Mouse (Mus musculus): ENCODE measurements around the gene Set.
"Not testable (repeated sequence)": the region's sequence is repeated elsewhere in the genome, so short reads cannot be mapped to it uniquely, and the experiment has no call there.

The Set gene

DNA sequence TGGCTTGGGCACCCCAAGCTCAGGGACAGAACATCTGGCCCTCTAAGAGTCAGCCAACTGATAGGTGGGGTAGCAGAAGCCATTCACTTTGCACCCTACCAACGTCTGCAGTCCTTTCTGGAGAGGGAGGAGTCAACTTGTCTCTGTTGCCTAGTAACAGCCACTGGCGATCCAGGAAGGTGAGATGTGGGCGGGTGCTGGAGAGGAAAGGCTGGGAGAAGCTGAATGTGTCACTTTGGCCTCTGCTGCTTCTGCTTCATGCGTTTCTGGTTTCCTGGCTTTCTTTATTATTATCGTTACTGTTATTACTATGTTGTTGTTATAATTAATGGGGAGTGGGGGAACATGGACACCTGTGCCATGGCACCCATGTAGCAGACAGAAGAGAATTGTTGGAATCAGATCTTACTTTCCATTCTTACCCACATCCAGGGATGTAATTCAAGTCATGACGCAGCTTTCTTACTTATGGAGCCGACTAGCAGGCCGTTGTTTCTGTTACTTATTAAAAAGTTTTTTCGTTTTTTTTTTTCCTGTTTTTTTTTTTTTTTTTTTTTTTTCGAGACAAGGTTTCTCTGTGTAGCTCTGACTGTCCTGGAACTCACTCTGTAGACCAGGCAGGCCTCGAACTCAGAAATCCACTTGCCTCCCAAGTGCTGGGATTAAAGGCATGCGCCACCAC, at the start of gene Set:
Set (plus strand) TSS at position 156 of the 682 bp plus-strand sequence.
- DNase-seq (ENCODE audit: low spot score in 2 of 2): no peak

DNA sequence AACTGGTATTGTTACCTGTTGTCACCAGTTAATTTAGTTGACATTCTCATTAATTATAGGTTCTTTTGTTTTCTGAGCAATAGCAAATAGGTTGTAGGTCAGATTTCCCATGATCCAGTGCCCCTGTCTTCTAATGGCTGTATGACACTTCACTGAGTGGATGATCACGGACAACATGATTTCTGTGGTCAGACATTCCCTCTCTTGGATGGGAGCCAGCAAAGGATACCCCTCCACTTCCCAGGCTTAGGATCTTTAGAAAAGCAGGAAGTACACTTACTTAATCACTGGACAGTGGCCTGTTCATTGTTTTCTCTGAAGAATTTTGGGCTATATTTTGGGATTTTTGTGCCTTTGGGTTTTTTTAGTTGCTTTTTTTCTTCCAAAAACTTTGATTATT, 48.1 kb upstream of the Set start:
- DNase-seq (ENCODE audit: low spot score in 2 of 2): no peak

DNA sequence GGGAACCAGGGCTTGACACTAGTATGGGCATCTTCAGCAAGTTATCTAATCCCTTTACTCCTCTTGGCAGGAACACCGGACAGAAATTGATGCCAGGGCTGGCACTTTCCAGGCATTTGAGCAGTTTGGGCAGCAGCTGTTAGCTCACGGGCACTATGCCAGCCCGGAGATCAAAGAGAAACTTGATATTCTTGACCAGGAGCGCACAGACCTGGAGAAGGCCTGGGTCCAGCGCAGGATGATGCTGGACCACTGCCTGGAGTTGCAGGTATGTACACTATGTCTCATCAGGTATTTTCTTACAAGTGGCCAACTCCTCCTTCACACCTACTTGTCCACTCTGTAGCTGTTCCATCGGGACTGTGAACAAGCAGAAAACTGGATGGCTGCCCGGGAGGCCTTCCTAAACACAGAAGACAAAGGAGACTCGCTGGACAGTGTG, 46.3 kb upstream of the Set start:
- no peak for DNase-seq (ENCODE audit: low spot score in 2 of 2)

DNA sequence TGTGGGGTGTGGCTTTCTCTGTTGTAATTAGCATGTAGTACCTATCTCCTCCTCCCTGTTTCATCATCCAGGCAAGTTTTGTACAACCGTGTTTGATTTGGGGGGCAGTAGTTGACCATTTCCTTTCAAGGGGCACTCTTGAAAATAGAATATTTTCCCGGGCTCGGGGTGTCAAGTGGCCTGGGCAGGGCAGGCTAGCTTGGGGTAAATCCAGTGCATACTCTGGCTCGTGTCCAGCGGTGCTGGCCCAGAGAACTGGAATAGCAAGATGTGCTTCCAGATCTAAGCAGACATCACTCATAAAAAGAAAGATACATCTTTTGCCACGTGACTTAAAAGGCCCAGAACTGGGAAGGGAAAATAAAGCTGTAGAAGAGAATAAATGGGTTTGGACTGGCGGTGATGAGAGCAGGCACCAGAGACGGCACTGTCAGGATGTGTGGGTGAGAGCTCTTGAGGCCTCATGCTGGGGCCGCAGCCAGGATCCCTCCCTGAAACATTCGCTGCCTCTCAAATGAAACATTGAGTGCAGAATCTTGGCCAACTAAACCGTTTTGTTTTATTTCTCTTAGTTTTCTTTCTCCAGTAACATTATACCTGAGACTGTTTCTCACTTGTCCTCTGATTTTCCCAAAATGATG, 42.7 kb upstream of the Set start:
- DNase-seq (ENCODE audit: low spot score in 2 of 2): no peak

- DNase-seq (ENCODE audit: low spot score in 2 of 2): no peak
These were observed 31.7 kb upstream of the Set start for GRCm38 (mm10) chr2:30025454-30025853.

DNA sequence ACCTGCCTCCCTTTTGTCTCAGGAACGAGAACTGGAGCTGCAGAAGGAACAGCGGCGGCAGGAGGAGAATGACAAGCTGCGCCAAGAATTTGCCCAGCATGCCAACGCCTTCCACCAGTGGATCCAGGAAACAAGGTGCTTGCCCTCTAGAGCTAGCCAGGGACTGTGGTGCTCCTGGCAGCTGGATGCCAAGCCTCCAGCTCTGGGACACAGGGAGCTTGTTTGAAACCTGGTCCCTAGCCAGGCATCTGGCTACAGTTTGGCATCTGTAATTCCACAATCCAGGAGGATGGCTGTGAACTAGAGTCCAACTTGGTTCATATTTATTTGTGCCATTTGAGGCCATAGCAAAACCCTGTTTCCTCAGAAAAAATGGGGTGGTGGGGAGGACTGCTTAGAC, 30.2 kb upstream of the Set start:
- no peak for DNase-seq (ENCODE audit: low spot score in 2 of 2)

- DNase-seq (ENCODE audit: low spot score in 2 of 2): no peak
These were observed 24.8 kb upstream of the Set start for GRCm38 (mm10) chr2:30032244-30032846.

DNA sequence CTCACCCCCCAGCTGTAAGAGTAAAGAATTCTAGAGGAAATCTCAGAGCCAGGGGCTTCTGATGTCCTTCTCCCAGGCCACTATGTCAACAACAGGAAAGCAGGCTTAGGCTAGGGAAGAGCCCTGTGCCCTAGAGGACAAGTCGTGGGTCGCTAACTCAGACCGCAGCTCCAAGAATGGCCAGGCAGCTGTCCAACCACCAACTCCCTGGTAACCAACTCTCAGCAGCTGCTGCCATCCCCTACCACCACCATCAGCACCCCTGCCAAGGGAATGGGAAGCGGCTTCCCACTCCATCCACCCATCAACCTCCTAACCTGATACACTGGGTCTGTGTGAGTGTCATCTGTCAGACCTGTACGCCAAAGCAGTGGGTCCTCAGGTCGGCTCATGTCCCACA, 24.2 kb upstream of the Set start:
- no peak for DNase-seq (ENCODE audit: low spot score in 2 of 2)

- no peak for DNase-seq (ENCODE audit: low spot score in 2 of 2)
These were observed 19.4 kb upstream of the Set start for GRCm38 (mm10) chr2:30037762-30038161.

- no peak for DNase-seq (ENCODE audit: low spot score in 2 of 2)
These were observed 18.8 kb upstream of the Set start for GRCm38 (mm10) chr2:30038370-30038769.

DNA sequence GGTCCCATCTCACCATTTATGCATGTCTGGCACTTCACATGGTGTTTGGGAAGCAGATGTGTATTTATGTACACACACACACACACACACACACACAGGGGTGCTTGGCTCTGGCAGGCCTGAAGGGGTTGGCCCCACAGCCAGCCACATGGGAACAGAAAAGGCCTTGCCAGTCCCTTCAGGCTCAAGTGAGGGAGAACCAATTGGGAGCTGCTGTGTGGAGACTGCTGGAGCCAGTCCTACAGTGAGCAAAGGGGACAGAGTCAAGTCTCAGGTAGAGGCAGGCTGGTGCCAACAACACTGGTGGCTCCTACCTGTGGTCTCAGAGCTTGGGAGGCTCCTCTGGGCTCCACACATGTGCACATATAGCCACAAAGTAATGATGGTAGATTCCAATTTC, 17.5 kb upstream of the Set start:
- no peak for DNase-seq (ENCODE audit: low spot score in 2 of 2)

GRCm38 (mm10) chr2:30042445-30042844, 14.7 kb upstream of the Set start:
- peak; percentile 68 to 88 for DNase-seq (ENCODE audit: low spot score in 2 of 2)

DNA sequence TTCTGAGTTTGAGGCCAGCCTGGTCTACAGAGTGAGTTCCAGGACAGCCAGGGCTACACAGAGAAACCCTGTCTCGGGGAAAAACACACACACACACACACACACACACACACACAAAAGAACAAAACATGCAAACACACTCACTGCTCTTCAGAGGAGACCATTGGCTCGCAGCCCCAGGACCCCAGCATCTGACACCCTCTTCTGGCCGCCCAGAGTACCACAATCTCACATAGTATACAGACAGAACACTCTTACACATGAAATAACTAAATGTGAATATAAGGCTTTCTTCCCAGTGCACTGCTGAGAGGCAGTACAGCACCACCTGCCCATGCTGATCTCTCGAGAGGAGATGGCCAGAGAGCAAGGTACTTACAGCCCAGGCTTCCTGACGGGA, 12.6 kb upstream of the Set start:
- DNase-seq (ENCODE audit: low spot score in 2 of 2): no peak

DNA sequence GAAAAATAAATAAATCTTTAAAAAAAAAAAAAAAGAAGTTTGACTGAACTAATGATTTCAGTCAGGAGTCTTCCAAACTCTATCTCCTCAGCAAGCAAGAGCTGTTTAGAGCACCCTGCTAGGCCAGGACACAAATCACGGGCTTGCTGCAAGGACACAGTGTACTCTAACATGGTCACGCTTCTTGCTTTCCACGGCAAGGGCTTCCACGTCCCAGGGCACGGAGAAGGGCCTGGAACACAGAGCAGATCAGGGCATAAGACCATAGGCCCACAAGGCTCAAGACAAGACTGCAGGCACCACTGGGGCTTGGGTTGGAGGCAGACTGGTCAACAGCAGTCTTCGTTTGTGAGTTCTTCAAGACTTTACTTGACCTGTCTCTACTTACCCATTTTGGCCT, 10.1 kb upstream of the Set start:
- DNase-seq (ENCODE audit: low spot score in 2 of 2): no peak

DNA sequence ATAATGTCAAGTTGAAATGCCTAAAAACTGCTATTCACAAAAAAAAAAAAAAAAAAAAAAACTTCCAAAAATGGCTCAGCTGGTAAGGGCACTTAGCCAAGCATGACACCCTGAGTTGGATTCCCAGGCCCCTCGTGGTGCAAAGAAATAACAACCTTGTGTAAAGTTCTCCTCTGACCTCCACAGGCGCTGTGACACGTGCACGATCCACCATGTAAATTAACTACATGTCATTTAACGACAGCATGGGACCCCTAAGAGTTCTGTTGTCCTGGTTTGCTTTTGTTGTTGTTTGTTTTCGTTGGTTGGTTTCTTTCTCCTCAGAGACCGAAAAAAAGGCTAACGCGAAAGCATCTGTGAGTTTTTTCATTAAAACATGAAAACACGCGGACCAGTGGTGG, 9.1 kb upstream of the Set start:
- no peak for DNase-seq (ENCODE audit: low spot score in 2 of 2)

DNA sequence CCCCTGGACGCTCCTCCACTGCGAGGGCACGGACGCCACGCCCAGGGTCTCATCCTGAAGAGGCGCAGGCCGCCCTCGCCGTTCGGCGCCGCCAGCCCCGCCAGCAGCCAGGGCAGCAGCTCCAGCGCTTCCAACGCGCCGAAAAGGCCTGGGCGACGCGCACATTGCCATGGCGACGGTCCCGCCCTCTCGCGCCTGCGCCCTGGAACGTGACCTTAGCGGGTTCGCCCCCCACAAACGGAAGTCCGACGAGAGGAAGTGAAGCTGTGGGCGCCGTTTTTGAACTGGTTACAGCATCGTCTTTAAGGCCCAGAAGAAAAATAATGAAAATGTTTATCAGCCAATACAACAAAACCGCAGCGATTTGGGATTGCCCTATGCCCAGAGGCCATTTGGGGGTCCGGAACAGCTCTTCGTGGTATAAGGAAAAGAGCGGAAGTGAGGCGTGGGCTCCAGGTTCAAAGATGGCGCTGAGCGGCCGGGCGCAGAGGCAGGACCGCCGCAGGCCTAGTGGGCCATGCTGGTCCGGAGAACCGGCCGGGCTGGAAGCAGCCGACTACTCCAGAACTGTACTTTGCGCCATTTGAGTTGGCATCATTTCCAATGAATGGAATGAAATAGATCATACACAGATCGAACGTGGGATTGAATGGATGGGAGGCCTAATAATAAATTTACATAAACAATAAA, 8.3 kb upstream of the Set start, which contains the start of gene Wdr34:
Wdr34 (minus strand) TSS at position 183 of the 690 bp plus-strand sequence.
- peak; percentile 97 to 99 for DNase-seq (ENCODE audit: low spot score in 2 of 2)

- DNase-seq (ENCODE audit: low spot score in 2 of 2): no peak
These were observed 7.3 kb upstream of the Set start for GRCm38 (mm10) chr2:30049831-30050230.

DNA sequence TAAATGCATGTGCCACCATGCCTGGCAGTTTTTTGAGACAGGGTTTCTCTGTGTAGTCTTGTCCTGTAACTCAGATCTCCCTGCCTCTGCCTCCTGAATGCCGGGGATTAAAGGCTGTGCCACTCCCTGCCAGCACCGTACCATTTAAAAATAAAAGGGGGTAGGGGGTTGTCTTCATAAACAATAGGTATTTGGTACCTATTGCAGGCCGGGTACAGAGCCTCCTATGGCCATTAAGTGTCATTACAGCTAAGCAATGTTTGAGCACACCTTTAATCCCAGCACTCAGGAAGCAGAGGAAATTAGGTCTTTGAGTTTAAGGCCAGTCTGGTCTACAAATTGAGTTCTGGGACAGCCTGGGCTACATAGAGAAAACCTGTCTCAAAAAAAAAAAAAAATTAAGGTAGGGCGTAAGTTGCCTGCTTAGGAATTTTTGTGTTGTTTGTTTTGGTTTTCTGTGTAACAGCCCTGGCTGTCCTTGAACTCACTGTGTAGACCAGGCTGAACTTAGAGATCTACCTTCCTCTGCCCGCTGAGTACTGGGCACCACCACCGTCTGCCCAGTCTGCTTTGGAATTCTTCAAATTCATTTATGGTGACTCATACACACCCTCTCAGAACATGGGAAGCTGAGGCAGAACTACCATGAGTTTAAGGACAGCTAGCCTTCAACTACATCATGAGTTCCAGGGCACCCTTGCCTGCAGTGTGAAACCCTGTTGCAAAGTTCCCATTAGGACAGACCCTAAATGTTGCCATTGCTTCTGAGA, 5.0 kb upstream of the Set start:
- DNase-seq (ENCODE audit: low spot score in 2 of 2): no peak

DNA sequence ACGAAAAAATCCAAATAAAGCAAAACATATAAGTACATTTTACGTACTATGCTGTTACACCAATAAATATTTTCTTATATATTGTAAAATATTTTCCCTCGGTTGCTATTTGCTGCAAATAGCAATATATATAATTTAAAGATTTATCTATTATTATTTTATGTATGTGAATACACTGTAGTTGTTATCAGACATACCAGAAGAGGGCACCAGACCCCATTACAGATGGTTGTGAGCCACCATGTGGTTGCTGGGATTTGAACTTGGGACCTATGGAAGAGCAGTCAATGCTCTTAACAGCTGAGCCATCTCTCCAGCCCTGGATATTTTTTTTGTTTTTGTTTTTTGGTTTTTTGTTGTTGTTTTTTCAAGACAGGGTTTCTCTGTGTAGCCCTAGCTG, 1.9 kb upstream of the Set start:
- not testable (repeated sequence) for DNase-seq (ENCODE audit: low spot score in 2 of 2)

- no peak for DNase-seq (ENCODE audit: low spot score in 2 of 2)
These were observed 442 bp upstream of the Set start for GRCm38 (mm10) chr2:30056736-30057135.

DNA sequence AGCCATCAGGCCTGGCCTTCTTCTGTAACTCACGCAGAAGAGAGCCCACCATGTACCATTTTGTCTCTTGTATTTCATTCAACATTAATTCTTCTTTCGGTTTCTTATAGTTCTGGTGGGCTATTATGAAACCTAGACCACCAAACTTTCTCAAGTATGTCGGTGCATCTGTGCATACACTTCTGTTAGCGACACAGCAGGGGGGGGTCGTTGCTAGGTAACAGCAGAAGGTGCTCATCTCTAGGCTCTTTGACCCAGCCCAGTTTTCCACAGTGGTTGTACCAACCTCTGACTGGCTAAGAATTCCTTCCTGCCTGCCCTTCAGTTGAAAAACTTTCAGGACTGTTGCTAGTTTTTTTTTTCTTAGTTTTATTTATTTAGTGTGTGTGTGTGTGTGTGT, 1.2 kb downstream of the Set start:
- no peak for DNase-seq (ENCODE audit: low spot score in 2 of 2)
